Mouse (Mus musculus): ENCODE measurements around the gene 2200002D01Rik. TPM values are rescaled to one million over a fixed set of nuclear protein-coding genes. Genes with fewer than 3 reads are reported as not detected.
"Not testable (repeated sequence)": the region's sequence is repeated elsewhere in the genome, so short reads cannot be mapped to it uniquely, and the experiment has no call there.

2200002D01Rik gene
- polyA plus RNA-seq, 1 experiment = 0.40 TPM

DNA sequence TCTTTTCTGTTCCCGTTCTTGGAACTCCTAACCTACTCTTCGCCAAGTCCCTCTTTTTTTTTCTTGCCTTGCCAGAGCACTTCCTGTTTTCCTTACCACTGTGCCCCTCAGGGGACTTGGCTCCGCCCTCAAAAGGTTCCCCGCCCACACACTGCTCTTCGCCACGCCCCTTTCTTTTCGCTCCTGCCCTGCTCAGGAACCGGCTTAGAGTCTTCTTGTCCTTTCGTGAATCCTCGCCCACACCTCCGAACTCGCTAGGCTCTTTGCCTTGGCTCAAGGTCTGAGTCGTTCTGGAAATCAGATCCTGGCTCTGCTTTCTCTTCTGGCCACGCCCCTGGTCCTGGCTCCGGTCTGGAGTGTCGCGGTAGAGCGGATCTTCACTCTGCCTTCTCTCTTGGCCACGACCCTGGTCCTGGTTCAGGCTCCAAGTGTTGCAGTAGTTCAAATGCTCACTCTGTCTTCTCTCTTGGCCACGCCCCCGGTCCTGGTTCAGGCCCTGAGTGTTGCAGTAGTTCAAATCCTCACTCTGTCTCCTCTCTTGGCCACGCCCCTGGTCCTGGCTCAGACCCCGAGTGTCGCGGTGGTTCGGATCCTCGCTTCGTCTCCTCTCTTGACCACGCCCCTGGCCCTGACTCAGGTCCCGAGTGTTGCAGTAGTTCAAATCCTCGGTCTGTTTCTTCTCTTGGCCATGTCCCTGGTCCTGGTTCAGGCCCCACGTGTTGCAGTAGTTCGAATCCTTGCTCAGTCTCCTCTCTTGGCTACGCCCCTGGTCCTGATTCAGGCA lies 36.7 kb downstream of the 2200002D01Rik start:
- peak; percentile 76 for DNase-seq (ENCODE audit: low read depth)
- no peak for TF ChIP-seq POLR2A (IDR thresholded peaks at IDR 0.05; ENCODE audit: borderline replicate concordance, extremely low read depth, insufficient read depth, insufficient read length, poor library complexity, severe bottlenecking)
- TF ChIP-seq CTCF (IDR thresholded peaks at IDR 0.05; ENCODE audit: borderline replicate concordance, extremely low read depth, insufficient read depth, insufficient read length) = no peak

DNA sequence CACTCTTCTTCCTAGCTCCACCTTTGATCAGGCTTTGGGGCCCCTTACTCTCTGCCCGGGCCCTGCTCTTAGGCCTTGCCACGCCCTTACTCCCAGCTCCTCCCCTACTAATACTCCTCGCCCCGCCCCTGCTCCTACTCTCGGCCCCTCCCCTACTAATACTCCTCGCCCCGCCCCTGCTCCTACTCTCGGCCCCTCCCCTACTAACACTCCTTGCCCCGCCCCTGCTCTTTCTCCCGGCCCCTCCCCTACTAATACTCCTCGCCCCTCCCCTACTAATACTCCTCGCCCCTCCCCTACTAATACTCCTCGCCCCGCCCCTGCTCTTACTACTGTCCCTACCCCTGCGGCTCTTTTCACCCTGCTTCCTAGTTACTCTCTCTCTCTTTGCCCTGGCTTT lies 37.3 kb downstream of the 2200002D01Rik start:
- DNase-seq (ENCODE audit: low read depth) = not testable (repeated sequence)

DNA sequence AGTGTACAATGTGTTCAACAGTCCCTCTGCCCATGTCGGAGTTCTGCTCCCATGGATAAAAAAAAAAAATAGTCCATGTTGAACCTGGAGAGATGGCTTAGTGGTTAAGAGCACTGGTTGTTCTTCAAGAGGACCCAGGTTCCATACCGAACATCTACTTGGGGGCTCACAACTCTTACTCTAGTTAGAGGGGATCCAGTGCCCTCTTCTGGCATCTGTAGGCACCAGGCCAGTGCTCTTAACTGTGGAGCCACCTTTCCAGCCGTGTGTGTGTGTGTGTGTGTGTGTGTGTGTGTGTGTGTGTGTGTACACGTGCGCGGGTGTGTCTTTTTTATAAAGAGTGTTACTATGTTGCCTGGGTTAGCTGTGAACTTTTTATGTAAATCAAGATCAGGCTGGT lies 45.7 kb downstream of the 2200002D01Rik start:
- no peak for DNase-seq (ENCODE audit: low read depth)
- no peak for TF ChIP-seq CTCF (IDR thresholded peaks at IDR 0.05; ENCODE audit: borderline replicate concordance, extremely low read depth, insufficient read depth, insufficient read length)
- no peak for TF ChIP-seq POLR2A (IDR thresholded peaks at IDR 0.05; ENCODE audit: borderline replicate concordance, extremely low read depth, insufficient read depth, insufficient read length, poor library complexity, severe bottlenecking)

Other genes with a start within 250 kb of the 2200002D01Rik start
- 6.3 and 9.1 TPM in 2 replicates for gene Ryr1, start 123.3 kb downstream of the 2200002D01Rik start, polyA plus RNA-seq (2012; rRNA removed)
- gene Rasgrp4, start 113.6 kb downstream of the 2200002D01Rik start, polyA plus RNA-seq (2012; rRNA removed) = 2.7 and 3.9 TPM in 2 replicates
- 21.1 and 28.2 TPM in 2 replicates for gene Fam98c, start 92.2 kb downstream of the 2200002D01Rik start, polyA plus RNA-seq (2012; rRNA removed)
- 0.38 and 0.85 TPM in 2 replicates for gene Ggn, start 78.3 kb downstream of the 2200002D01Rik start, polyA plus RNA-seq (2012; rRNA removed)
- gene Spred3, start 78.1 kb downstream of the 2200002D01Rik start, polyA plus RNA-seq (2012; rRNA removed) = 29.0 and 35.6 TPM in 2 replicates
- gene Psmd8, start 67.8 kb downstream of the 2200002D01Rik start, polyA plus RNA-seq (2012; rRNA removed) = 287 and 313 TPM in 2 replicates
- 8.8 and 9.1 TPM in 2 replicates for gene Catsperg1, start 34.4 kb downstream of the 2200002D01Rik start, polyA plus RNA-seq (2012; rRNA removed)
- gene Kcnk6, start 16.0 kb downstream of the 2200002D01Rik start, polyA plus RNA-seq (2012; rRNA removed) = 1.6 and 1.7 TPM in 2 replicates
- 67.2 and 84.0 TPM in 2 replicates for gene Yif1b, start 10.1 kb downstream of the 2200002D01Rik start, polyA plus RNA-seq (2012; rRNA removed)
- 43.0 and 43.8 TPM in 2 replicates for gene Spint2, start 33.4 kb upstream of the 2200002D01Rik start, polyA plus RNA-seq (2012; rRNA removed)
- 5.0 and 8.7 TPM in 2 replicates for gene Ppp1r14a, start 40.8 kb upstream of the 2200002D01Rik start, polyA plus RNA-seq (2012; rRNA removed)
- 111 and 157 TPM in 2 replicates for gene Dpf1, start 55.5 kb upstream of the 2200002D01Rik start, polyA plus RNA-seq (2012; rRNA removed)

Data from brain, embryonic 14.5 days (tissue).